Mouse (Mus musculus) myocyte (in vitro differentiated cells): ENCODE measurements around the gene Dnajc30.

ENCODE experiments used
- POLR2A ChIP-seq: IDR thresholded peaks from one replicate; pipeline ENCODE4 v1.6.1; 2011; ENCODE audit warnings: low read depth, mild to moderate bottlenecking, control low read depth, moderate library complexity; ENCODE audit not compliant: insufficient read length
- REST ChIP-seq: IDR thresholded peaks from one replicate; pipeline ENCODE4 v1.6.1; 2011; ENCODE audit warnings: mild to moderate bottlenecking, control low read depth, moderate library complexity; ENCODE audit not compliant: insufficient read depth, insufficient read length
- TCF3 ChIP-seq: IDR thresholded peaks from one replicate; pipeline ENCODE4 v1.6.1; 2011; ENCODE audit warnings: low read depth, control low read depth; ENCODE audit not compliant: insufficient read length
- USF1 ChIP-seq: IDR thresholded peaks from one replicate; pipeline ENCODE4 v1.6.1; 2011; ENCODE audit warnings: low read depth, mild to moderate bottlenecking, control low read depth, moderate library complexity

GRCm38 (mm10) chr5:135040059-135040458, 23.9 kb upstream of the Dnajc30 start:
- TF ChIP-seq POLR2A, result no peak
- no peak for TF ChIP-seq REST
- TF ChIP-seq USF1, result no peak
- TF ChIP-seq TCF3, result no peak
